Mouse (Mus musculus): ENCODE measurements around the gene Pmis2. TPM values are rescaled to one million over a fixed set of nuclear protein-coding genes. Genes with fewer than 3 reads are reported as not detected.
A peak's percentile ranks its signal among the peaks of the same experiment; 100 is the strongest.

Gene Pmis2
- total and polyA plus RNA-seq, 3 experiments: not detected

- Histone ChIP-seq H3K4me3 (ENCODE audit: control insufficient read depth in 1 of 2, insufficient read depth in 1 of 2, low read depth in 2 of 2, low read length in 2 of 2) (peak within 1 kb of the TSS; percentile 82 to 93), H3K27ac (ENCODE audit: control insufficient read depth, low read depth, low read length) (peak within 1 kb of the TSS; percentile 60)
- peak; percentile 97 for DNase-seq (ENCODE audit: low read depth, low spot score)
- no peak; the same call in 1 of the 2 replicates for TF ChIP-seq POLR2AphosphoS2 (IDR thresholded peaks at IDR 0.05; ENCODE audit: low read length)
- TF ChIP-seq EP300 (IDR thresholded peaks at IDR 0.05; ENCODE audit: low read depth in 1 of 2, low read length in 2 of 2): no peak
- TF ChIP-seq MAX (IDR thresholded peaks at IDR 0.05; ENCODE audit: low read length): no peak; the same call in 1 of the 2 replicates
- peak; percentile 59; the same call in 1 of the 2 replicates for TF ChIP-seq KAT2A (conservative IDR thresholded peaks at IDR 0.05; ENCODE audit: low read depth, low read length)
- TF ChIP-seq MEF2A (IDR thresholded peaks at IDR 0.05; ENCODE audit: extremely low read depth, insufficient replicate concordance, low read depth, low read length, poor library complexity, severe bottlenecking): no peak
- TF ChIP-seq CHD2 (IDR thresholded peaks at IDR 0.05; ENCODE audit: low read length): peak; percentile 90
- peak; percentile 90 for TF ChIP-seq TBP (IDR thresholded peaks at IDR 0.05; ENCODE audit: low read depth, low read length)
- no peak for TF ChIP-seq MAZ (IDR thresholded peaks at IDR 0.05; ENCODE audit: low read depth, low read length)
- TF ChIP-seq CHD1 (IDR thresholded peaks at IDR 0.05; ENCODE audit: low read depth, low read length): no peak
- TF ChIP-seq POLR2AphosphoS5 (IDR thresholded peaks at IDR 0.05; ENCODE audit: borderline replicate concordance, low read depth, low read length): no peak
- TF ChIP-seq RAD21 (IDR thresholded peaks at IDR 0.05; ENCODE audit: low read depth, low read length): no peak
- TF ChIP-seq ELF1 (IDR thresholded peaks at IDR 0.05; ENCODE audit: low read depth, low read length): 0 out of 2 replicates have a peak, but pooled peaks have one; percentile 49
- TF ChIP-seq POLR2A (IDR thresholded peaks at IDR 0.05; ENCODE audit: control insufficient read depth in 1 of 2, insufficient read depth in 1 of 2, low read depth in 1 of 2, low read length in 2 of 2, poor library complexity in 1 of 2): peak in 1 of 2 experiments; percentile 80; a peak in 2 of 4 replicates
- TF ChIP-seq TAL1 (IDR thresholded peaks at IDR 0.05; ENCODE audit: low read length): no peak
- no peak for TF ChIP-seq MYB (IDR thresholded peaks at IDR 0.05; ENCODE audit: low read depth, low read length)
- peak; percentile 67; the same call in 1 of the 2 replicates for TF ChIP-seq ZMIZ1 (IDR thresholded peaks at IDR 0.05; ENCODE audit: low read depth, low read length)
- no peak for TF ChIP-seq USF1 (IDR thresholded peaks at IDR 0.05; ENCODE audit: low read depth, low read length)
- TF ChIP-seq ZC3H11A (IDR thresholded peaks at IDR 0.05; ENCODE audit: low read depth, low read length): no peak
- no peak for TF ChIP-seq GATA1 (IDR thresholded peaks at IDR 0.05; ENCODE audit: low read depth, low read length)
- TF ChIP-seq MXI1 (IDR thresholded peaks at IDR 0.05; ENCODE audit: low read depth, low read length): peak; percentile 91
- no peak for TF ChIP-seq MAFK (IDR thresholded peaks at IDR 0.05; ENCODE audit: borderline replicate concordance, low read depth, low read length)
- TF ChIP-seq SIN3A (IDR thresholded peaks at IDR 0.05; ENCODE audit: low read length): peak; percentile 98
- 0 out of 6 replicates have a peak, but pooled peaks of 1 of the 3 experiments have one; percentile 4 for TF ChIP-seq CTCF (IDR thresholded peaks at IDR 0.05 in 2 of 3, conservative IDR thresholded peaks at IDR 0.05 in 1 of 3; ENCODE audit: control insufficient read depth in 1 of 3, insufficient read depth in 1 of 3, low read depth in 2 of 3, low read length in 3 of 3, poor library complexity in 1 of 3, severe bottlenecking in 1 of 3)
- no peak for TF ChIP-seq JUND (IDR thresholded peaks at IDR 0.05; ENCODE audit: low read depth, low read length)
- peak; percentile 67; the same call in 1 of the 2 replicates for TF ChIP-seq ETS1 (IDR thresholded peaks at IDR 0.05; ENCODE audit: low read depth, low read length)
- TF ChIP-seq SMC3 (IDR thresholded peaks at IDR 0.05; ENCODE audit: low read depth, low read length): no peak
- TF ChIP-seq RCOR1 (IDR thresholded peaks at IDR 0.05; ENCODE audit: low read depth, low read length): 0 out of 2 replicates have a peak, but pooled peaks have one; percentile 18
- TF ChIP-seq ZNF384 (IDR thresholded peaks at IDR 0.05; ENCODE audit: low read depth, low read length): no peak
- TF ChIP-seq ZKSCAN1 (IDR thresholded peaks at IDR 0.05; ENCODE audit: low read depth, low read length): no peak
- no peak for TF ChIP-seq GABPA (IDR thresholded peaks at IDR 0.05; ENCODE audit: low read depth, low read length)
- TF ChIP-seq TCF12 (IDR thresholded peaks at IDR 0.05; ENCODE audit: low read depth, low read length): peak; percentile 44; the same call in 1 of the 2 replicates
- peak; percentile 48 for TF ChIP-seq NELFE (IDR thresholded peaks at IDR 0.05; ENCODE audit: low read depth, low read length)
- no peak for TF ChIP-seq USF2 (IDR thresholded peaks at IDR 0.05; ENCODE audit: borderline replicate concordance in 1 of 2, insufficient read depth in 1 of 2, low read depth in 1 of 2, low read length in 2 of 2)
- no peak for TF ChIP-seq NRF1 (IDR thresholded peaks at IDR 0.05; ENCODE audit: insufficient read depth, low read depth, low read length, poor library complexity, severe bottlenecking)
- TF ChIP-seq BHLHE40 (IDR thresholded peaks at IDR 0.05; ENCODE audit: borderline replicate concordance, low read depth, low read length): no peak
- no peak for TF ChIP-seq UBTF (IDR thresholded peaks at IDR 0.05; ENCODE audit: borderline replicate concordance, insufficient read depth, low read depth, low read length)
Observed at GRCm38 (mm10) chr7:30664529-30665200, 6.7 kb downstream of the Pmis2 start, which contains the start of gene Haus5. Gene Haus5, minus strand, starts transcription at chr7:30664994.

More at GRCm38 (mm10) chr7:30664529-30665200, 6.7 kb downstream of the Pmis2 start, which contains the start of gene Haus5:
- Histone ChIP-seq H3K27me3 (ENCODE audit: control insufficient read depth in 1 of 2, insufficient read depth in 2 of 2, low read length in 2 of 2) (peaks cover 0 to 2% of the 10 kb centered on the region in 2 experiments; a peak in 3 of 4 replicates), H3K79me2 (ENCODE audit: control insufficient read depth, insufficient read depth, low read length, poor library complexity) (peaks cover 3% of the 10 kb centered on the region; the same call in 1 of the 2 replicates), H3K4me1 (ENCODE audit: control insufficient read depth in 1 of 2, insufficient read depth in 2 of 2, low read length in 2 of 2) (no peaks in the 10 kb centered on the region), H3K9me3 (replicated peaks; ENCODE audit: insufficient read depth, low read length) (no peaks in the 10 kb centered on the region), H3K36me3 (ENCODE audit: control insufficient read depth in 1 of 2, insufficient read depth in 2 of 2, low read length in 2 of 2) (no peaks in the 10 kb centered on the region), H3K9ac (ENCODE audit: control insufficient read depth, low read depth, low read length, poor library complexity, severe bottlenecking) (peak within 1 kb of the TSS; percentile 95)

All from MEL (cell line).